Mouse (Mus musculus) left cerebral cortex, adult 2 months (tissue): ENCODE data around the gene Timm9. TPM values are rescaled to one million over a fixed set of nuclear protein-coding genes. Genes with fewer than 3 reads are reported as not detected.
"Not testable (repeated sequence)": the region's sequence is repeated elsewhere in the genome, so short reads cannot be mapped to it uniquely, and the experiment has no call there.

Experiments
- DNase-seq, 2 experiments: peaks; one replicate each; pipeline ENCODE4 v3.0.0; 2021 to 2022; ENCODE audit warnings: low spot score in 2 of 2, mixed read lengths in 1 of 2; ENCODE audit errors: extremely low spot score in 1 of 2
- H3K27ac ChIP-seq: fragments of 200-600 bp; 2 replicates; pipeline ENCODE4 v1.8.1; 2022
- H3K4me3 ChIP-seq: fragments of 200-600 bp; 2 replicates; pipeline ENCODE4 v1.8.1; 2022
- CTCF ChIP-seq: fragments of 200-600 bp; IDR thresholded peaks from 2 replicates; pipeline ENCODE4 v1.8.1; 2022; ENCODE audit warnings: antibody characterized with exemption, mild to moderate bottlenecking, moderate library complexity
- intact Hi-C: fragments of 180-260 bp; cut with DNase I; formaldehyde crosslinking; loops from one replicate; pipeline ENCODE4 v1.15.1; 2025
- total RNA-seq, 2 experiments: library from RNA; stranded (reverse); gene quantifications; 2 replicates each; pipeline ENCODE4 v1.2.3; 2021

Gene Timm9
- total RNA-seq, 2 experiments from 2014 or later, result 60.3 to 63.6 TPM

DNA sequence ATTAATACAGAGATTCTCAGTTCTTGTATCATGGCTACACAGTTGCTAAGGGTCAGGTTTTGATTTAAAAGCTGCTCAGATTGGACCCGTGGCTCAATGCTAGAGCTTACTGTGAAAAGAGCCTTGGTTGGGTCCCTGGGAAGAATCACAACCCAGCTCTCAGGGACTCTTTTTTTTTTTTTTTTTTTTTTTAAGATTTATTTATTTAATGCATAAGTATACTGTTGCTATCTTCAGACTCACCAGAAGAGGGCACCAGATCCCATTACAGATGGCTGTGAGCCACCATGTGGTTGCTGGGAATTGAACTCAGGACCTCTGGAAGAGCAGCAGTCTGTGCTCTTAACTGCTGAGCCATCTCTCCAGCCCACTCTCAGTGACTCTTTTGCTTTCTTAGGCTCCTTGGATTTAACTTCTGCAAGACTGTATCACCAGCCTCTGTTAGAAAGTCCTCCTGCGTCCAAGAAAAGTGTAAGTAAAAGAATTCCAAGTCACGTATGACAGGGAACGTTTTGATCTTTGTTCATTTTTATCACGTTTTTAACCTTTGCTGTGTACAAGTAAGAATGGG lies 2.9 kb upstream of the Timm9 start:
- no peak for DNase-seq
- H3K27ac ChIP-seq, result no peak overlapping the region
- H3K4me3 ChIP-seq, result no peak overlapping the region
- intact Hi-C loops, result no loop called here
- peak; percentile 46 for TF ChIP-seq CTCF

DNA sequence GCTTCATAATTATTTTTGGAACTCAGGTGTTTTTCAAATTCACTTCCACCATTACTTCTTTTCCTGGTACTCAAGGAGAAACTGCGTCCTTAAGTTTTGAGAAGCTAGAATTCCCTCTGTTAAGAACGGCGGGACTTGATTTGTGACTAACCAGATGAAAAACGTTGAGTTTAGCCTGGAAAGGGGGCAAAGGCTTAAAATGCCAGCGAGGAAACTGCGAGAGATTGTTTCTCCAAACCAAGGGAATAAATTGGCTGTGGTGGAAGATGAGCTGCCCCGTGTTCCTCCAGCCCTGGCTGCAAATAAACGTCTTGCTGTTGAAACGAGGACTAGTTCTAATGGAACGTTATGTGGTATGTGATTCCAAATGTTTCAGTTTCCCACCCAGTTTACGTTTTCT lies 1.2 kb upstream of the Timm9 start:
- Histone ChIP-seq H3K27ac (no peak overlapping the region), H3K4me3 (peak overlapping the region; percentile 80)
- DNase-seq, result no peak
- intact Hi-C loops, result no loop called here
- TF ChIP-seq CTCF, result no peak

- no peak for TF ChIP-seq CTCF
- Histone ChIP-seq H3K27ac (peak overlapping the region; percentile 93), H3K4me3 (peak overlapping the region; percentile 80)
- intact Hi-C loops, result no loop called here
- peak; percentile 71 to 72 for DNase-seq
Measured at GRCm38 (mm10) chr12:71136974-71137491, 549 bp upstream of the Timm9 start.

DNA sequence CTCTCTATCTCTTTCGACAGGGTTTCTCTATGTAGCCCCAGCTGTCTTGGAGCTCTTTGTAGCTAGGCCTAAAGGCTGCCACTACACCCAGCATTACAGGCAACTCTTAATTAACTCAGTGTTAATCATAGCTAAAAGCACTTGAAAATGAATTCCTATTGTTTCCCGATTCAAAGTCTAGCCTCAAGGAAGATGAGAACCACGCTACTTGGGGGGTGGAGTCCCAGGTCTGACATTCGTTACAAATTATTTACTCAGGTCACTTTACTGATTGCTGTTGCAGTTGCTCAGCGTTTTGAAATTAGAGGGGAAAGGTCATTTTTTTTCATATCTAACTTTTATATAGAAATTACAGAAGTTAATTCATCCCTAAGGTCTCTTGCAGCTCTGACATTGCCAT lies 903 bp downstream of the Timm9 start:
- no peak for TF ChIP-seq CTCF
- DNase-seq, result no peak
- H3K4me3 ChIP-seq, result peak overlapping the region; percentile 80
- intact Hi-C loops, result no loop called here
- no peak overlapping the region for H3K27ac ChIP-seq

GRCm38 (mm10) chr12:71123286-71123685 lies 13.2 kb downstream of the Timm9 start:
- no peak for DNase-seq
- no peak for TF ChIP-seq CTCF
- H3K27ac ChIP-seq, result no peak overlapping the region
- intact Hi-C loops, result no loop called here
- no peak overlapping the region for H3K4me3 ChIP-seq

GRCm38 (mm10) chr12:71122731-71123130 lies 13.8 kb downstream of the Timm9 start:
- no peak overlapping the region for H3K4me3 ChIP-seq
- DNase-seq, result no peak
- H3K27ac ChIP-seq, result no peak overlapping the region
- no peak for TF ChIP-seq CTCF
- intact Hi-C loops, result no loop called here

DNA sequence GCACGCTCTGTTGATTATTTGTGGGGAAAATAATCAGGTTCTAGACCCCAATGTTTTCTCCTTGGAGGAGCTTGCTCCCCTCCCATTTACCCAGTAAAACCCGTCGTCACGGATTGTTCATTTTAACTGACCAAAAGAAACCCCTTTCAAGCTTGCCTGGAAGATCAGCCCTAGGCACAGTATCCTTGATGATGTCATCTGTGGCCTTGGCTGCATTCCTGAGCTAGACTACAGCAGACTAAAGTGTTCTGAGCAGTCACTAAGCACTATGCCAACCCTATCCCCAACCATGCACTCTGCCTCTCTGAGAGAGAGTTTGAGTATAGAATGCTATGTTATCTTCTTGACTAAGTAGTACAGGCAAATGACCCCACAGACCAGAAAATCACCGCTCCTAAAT lies 20.1 kb downstream of the Timm9 start:
- H3K4me3 ChIP-seq, result no peak overlapping the region
- DNase-seq, result no peak
- H3K27ac ChIP-seq, result no peak overlapping the region
- no peak for TF ChIP-seq CTCF
- intact Hi-C loops, result no loop called here

- intact Hi-C loops, result no loop called here
- no peak overlapping the region for H3K4me3 ChIP-seq
- no peak for TF ChIP-seq CTCF
- H3K27ac ChIP-seq, result no peak overlapping the region
- peak; percentile 55 to 63 for DNase-seq
Measured at GRCm38 (mm10) chr12:71113675-71114288, 22.7 kb downstream of the Timm9 start.

GRCm38 (mm10) chr12:71113074-71113473 lies 23.4 kb downstream of the Timm9 start:
- no peak for TF ChIP-seq CTCF
- intact Hi-C loops, result no loop called here
- no peak overlapping the region for H3K4me3 ChIP-seq
- DNase-seq, result no peak
- no peak overlapping the region for H3K27ac ChIP-seq

DNA sequence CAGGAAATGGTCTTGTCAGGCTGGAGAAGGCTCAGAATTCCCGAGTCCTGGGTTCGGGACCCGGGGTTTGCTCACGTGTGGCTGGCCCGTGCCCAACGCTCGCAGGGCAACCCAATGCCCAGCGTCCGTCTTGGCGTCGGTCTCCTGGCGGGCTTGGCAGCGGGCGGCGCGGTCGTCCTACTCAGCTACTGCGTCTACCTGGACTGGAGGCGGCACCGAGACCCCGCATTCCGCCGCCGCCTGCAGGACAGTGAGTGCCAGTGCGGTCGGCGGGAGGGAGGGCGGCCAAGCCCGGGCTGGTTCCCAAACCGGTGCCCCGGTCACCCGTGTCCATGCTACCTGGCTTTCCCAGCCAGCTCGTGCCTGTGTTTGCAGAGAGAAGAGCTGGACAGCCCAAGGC lies 25.2 kb downstream of the Timm9 start, which contains the start of gene Tomm20l:
Tomm20l (plus strand) TSS at position 98 of the 400 bp plus-strand sequence.
- TF ChIP-seq CTCF, result peak; percentile 25
- Histone ChIP-seq H3K4me3 (peak within 1 kb of the TSS; percentile 23), H3K27ac (no peak within 1 kb of the TSS)
- no peak for DNase-seq
- intact Hi-C loops, result no loop called here

- no peak overlapping the region for H3K4me3 ChIP-seq
- no peak for DNase-seq
- no peak for TF ChIP-seq CTCF
- no peak overlapping the region for H3K27ac ChIP-seq
- intact Hi-C loops, result no loop called here
Measured at GRCm38 (mm10) chr12:71107216-71107771, 29.2 kb downstream of the Timm9 start.

DNA sequence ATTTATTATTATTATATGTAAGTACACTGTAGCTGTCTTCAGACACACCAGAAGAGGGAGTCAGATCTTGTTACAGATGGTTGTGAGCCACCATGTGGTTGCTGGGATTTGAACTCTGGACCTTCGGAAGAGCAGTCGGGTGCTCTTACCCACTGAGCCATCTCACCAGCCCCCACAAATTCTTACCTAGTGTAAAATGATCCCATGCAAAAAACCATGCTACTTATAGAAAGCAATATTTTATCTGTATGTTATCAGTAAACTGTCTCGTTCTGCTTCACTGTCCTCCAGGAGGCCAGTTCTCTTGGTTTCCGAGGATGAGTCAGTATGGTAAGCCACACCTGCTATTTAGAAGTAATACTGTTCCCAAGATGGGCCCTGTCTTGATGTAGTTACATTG lies 32.2 kb downstream of the Timm9 start:
- intact Hi-C loops, DNase-seq, H3K4me3 ChIP-seq, H3K27ac ChIP-seq: not testable (repeated sequence)
